Mouse (Mus musculus) urinary bladder, postnatal 0 days (tissue): ENCODE data around the gene Arhgef16. TPM values are rescaled to one million over a fixed set of nuclear protein-coding genes. Genes with fewer than 3 reads are reported as not detected.

Experiments
- polyA plus RNA-seq: library from polyadenylated mRNA; unstranded; fragments of >200 nt; fragmentation: Nextera tagmentation; extraction: Ambion mirVana; gene quantifications from 2 replicates; pipeline ENCODE4 v1.2.1, GENCODE M21; 2015

The Arhgef16 gene
- 7.0 and 9.0 TPM in 2 replicates for polyA plus RNA-seq

GRCm38 (mm10) chr4:154301466-154301881 lies at the start of gene Arhgef16:
Gene Arhgef16 (minus strand): TSS chr4:154301676.

GRCm38 (mm10) chr4:154335761-154336160 lies 34.3 kb upstream of the Arhgef16 start, which contains the start of gene B230104I21Rik:
Gene B230104I21Rik (plus strand): TSS chr4:154336127.

Other genes starting within 250 kb of the Arhgef16 start
- 0.06 and 0.10 TPM in 2 replicates for gene Trp73, start 161.5 kb downstream of the Arhgef16 start, polyA plus RNA-seq
- gene Wrap73, start 159.3 kb downstream of the Arhgef16 start, polyA plus RNA-seq, result 13.8 and 16.3 TPM in 2 replicates
- gene Tprgl, start 141.0 kb downstream of the Arhgef16 start, polyA plus RNA-seq, result 177 and 180 TPM in 2 replicates
- gene Megf6, start 130.9 kb downstream of the Arhgef16 start, polyA plus RNA-seq, result 11.5 and 15.4 TPM in 2 replicates
- not detected in 2 replicates for gene B230104I21Rik, start 34.5 kb upstream of the Arhgef16 start, polyA plus RNA-seq